Mouse (Mus musculus): ENCODE results near the gene Calcrl. TPM values are rescaled to one million over a fixed set of nuclear protein-coding genes. Genes with fewer than 3 reads are reported as not detected.

Gene Calcrl
- total RNA-seq (2023): 21.1 and 23.7 TPM in 2 replicates

DNA sequence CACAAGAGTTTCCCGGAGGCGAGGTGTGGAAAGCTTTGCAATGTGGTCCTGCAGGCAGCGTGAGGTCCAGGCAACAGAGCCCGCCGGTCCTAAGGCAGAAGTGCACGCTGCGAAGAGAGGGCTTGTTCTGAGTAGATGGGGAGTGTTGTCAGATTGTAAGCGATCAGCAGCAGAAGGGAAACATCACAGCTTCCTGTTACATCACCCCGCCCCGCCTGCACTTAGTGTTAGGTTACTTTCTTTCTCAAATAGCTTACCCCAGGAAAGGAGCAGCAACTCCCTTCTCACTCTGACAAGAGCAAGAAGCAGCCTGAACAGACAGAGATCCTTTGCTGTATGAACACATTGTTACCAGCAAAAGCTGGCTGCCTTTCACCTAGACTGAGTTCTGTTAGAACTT, at the start of gene Calcrl:
Gene Calcrl (minus strand): TSS at position 274 of the 400 bp plus-strand sequence.

Other genes starting within 250 kb of the Calcrl start
- 2.0 and 4.0 TPM in 2 replicates for gene Tfpi, start 51.4 kb upstream of the Calcrl start, total RNA-seq (2023)
- gene Ctnnd1, start 225.4 kb upstream of the Calcrl start, total RNA-seq (2023): 6.8 and 9.8 TPM in 2 replicates
- not detected in 2 replicates for gene Btbd18, start 233.7 kb upstream of the Calcrl start, total RNA-seq (2023)
- gene Selenoh, start 245.4 kb upstream of the Calcrl start, total RNA-seq (2023): 31.7 and 39.0 TPM in 2 replicates